Mouse (Mus musculus) hindbrain, embryonic 10.5 days (tissue): ENCODE data around the gene Prx. TPM values are rescaled to one million over a fixed set of nuclear protein-coding genes. Genes with fewer than 3 reads are reported as not detected.

Source experiments
- DNase-seq: peaks from one replicate; pipeline ENCODE4 v3.0.0-alpha.2; 2017; ENCODE audit warnings: low spot score
- H3K27ac ChIP-seq: fragments of 300-500 bp; sonication (generic); 2 replicates; pipeline ENCODE4 v1.5.1; 2016; ENCODE audit warnings: mild to moderate bottlenecking, moderate library complexity
- H3K27me3 ChIP-seq: fragments of 300-500 bp; sonication (generic); 2 replicates; pipeline ENCODE4 v1.6.1; 2016; ENCODE audit warnings: mild to moderate bottlenecking; ENCODE audit not compliant: poor library complexity, insufficient read depth, severe bottlenecking
- H3K36me3 ChIP-seq: fragments of 300-500 bp; sonication (generic); 2 replicates; pipeline ENCODE4 v1.6.1; 2016; ENCODE audit warnings: mild to moderate bottlenecking, moderate library complexity
- H3K4me1 ChIP-seq: fragments of 300-500 bp; sonication (generic); replicated peaks from 2 replicates; pipeline ENCODE4 v1.6.1; 2016; ENCODE audit warnings: mild to moderate bottlenecking
- H3K4me3 ChIP-seq: fragments of 300-500 bp; sonication (generic); 2 replicates; pipeline ENCODE4 v1.5.1; 2016; ENCODE audit warnings: mild to moderate bottlenecking, moderate library complexity
- H3K9me3 ChIP-seq: fragments of 300-500 bp; sonication (generic); 2 replicates; pipeline ENCODE4 v1.6.1; 2016; ENCODE audit warnings: mild to moderate bottlenecking, moderate library complexity
- WGBS: fragments of 180-500 bp; shearing (Covaris S2); methylation state at CpG from one replicate; pipeline ENCODE4 v1.1.7; 2016; 5-methylcytosine and 5-hydroxymethylcytosine counted together
- polyA plus RNA-seq: library from polyadenylated mRNA; unstranded; fragments of >200 nt; fragmentation: Nextera tagmentation; extraction: Ambion mirVana; gene quantifications from 2 replicates; pipeline ENCODE4 v1.2.1, GENCODE M21; 2016

The Prx gene
- polyA plus RNA-seq, 1 experiment from 2014 or later: 3.4 TPM

GRCm38 (mm10) chr7:27552931-27553513 is 53.9 kb downstream of the Prx start, which contains the start of the genes Pld3 and 2310022A10Rik:
Pld3 (minus strand) TSS chr7:27553218.
2310022A10Rik (plus strand) TSS chr7:27553233.
- Histone ChIP-seq H3K27me3 (no peaks in the 10 kb centered on the region), H3K4me1 (peaks cover 26% of the 10 kb centered on the region), H3K9me3 (no peaks in the 10 kb centered on the region), H3K36me3 (peaks cover 14% of the 10 kb centered on the region), H3K27ac (peak within 1 kb of the TSS; percentile 87), H3K4me3 (peak within 1 kb of the TSS; percentile 76)
- DNase-seq: peak; percentile 96
- under 1% methylated on average over 41 of the region's 41 CpGs for WGBS

- H3K36me3 ChIP-seq: peaks cover 83% of the 10 kb centered on the region
- no peak for DNase-seq
Observed at GRCm38 (mm10) chr7:27560291-27560887, 61.3 kb downstream of the Prx start.

GRCm38 (mm10) chr7:27560978-27561377 is 61.9 kb downstream of the Prx start:
- H3K4me1 ChIP-seq: peaks cover 4% of the 10 kb centered on the region; the same call in 1 of the 2 replicates
- 90% methylated on average over 1 of the region's 1 CpGs for WGBS
- no peak overlapping the region for H3K27ac ChIP-seq
- DNase-seq: no peak
- H3K27me3 ChIP-seq: no peaks in the 10 kb centered on the region
- peaks cover 83% of the 10 kb centered on the region for H3K36me3 ChIP-seq
- no peaks in the 10 kb centered on the region for H3K9me3 ChIP-seq
- no peak overlapping the region for H3K4me3 ChIP-seq

More at GRCm38 (mm10) chr7:27560291-27560887, 61.3 kb downstream of the Prx start:
- Histone ChIP-seq H3K4me1 (peaks cover 4% of the 10 kb centered on the region; the same call in 1 of the 2 replicates), H3K27me3 (no peaks in the 10 kb centered on the region), H3K4me3 (no peak overlapping the region), H3K27ac (no peak overlapping the region; the same call in 1 of the 2 replicates), H3K9me3 (no peaks in the 10 kb centered on the region)
- 76% methylated on average over 8 of the region's 8 CpGs for WGBS

Other genes starting within 250 kb of the Prx start
- gene Numbl, start 240.9 kb upstream of the Prx start, polyA plus RNA-seq: 28.9 and 53.1 TPM in 2 replicates
- 5.8 and 7.5 TPM in 2 replicates for gene Ltbp4, start 161.6 kb upstream of the Prx start, polyA plus RNA-seq
- gene Shkbp1, start 143.3 kb upstream of the Prx start, polyA plus RNA-seq: 76.3 and 87.4 TPM in 2 replicates
- gene Gm20479, start 141.9 kb upstream of the Prx start, polyA plus RNA-seq: 0.50 TPM in 1 of 2 replicates, not detected in the other
- 0.33 and 0.34 TPM in 2 replicates for gene Sptbn4, start 51.6 kb upstream of the Prx start, polyA plus RNA-seq
- gene Blvrb, start 51.3 kb upstream of the Prx start, polyA plus RNA-seq: 40.6 and 41.8 TPM in 2 replicates
- gene Sertad3, start 25.6 kb upstream of the Prx start, polyA plus RNA-seq: 23.0 and 24.2 TPM in 2 replicates
- 21.5 and 23.6 TPM in 2 replicates for gene Sertad1, start 12.4 kb upstream of the Prx start, polyA plus RNA-seq
- gene Hipk4, start 23.9 kb downstream of the Prx start, polyA plus RNA-seq: 0.57 and 0.94 TPM in 2 replicates
- 55.7 and 73.2 TPM in 2 replicates for gene Pld3, start 53.9 kb downstream of the Prx start, polyA plus RNA-seq
- gene 2310022A10Rik, start 53.9 kb downstream of the Prx start, polyA plus RNA-seq: 36.3 and 39.3 TPM in 2 replicates
- gene Akt2, start 92.2 kb downstream of the Prx start, polyA plus RNA-seq: 89.0 and 93.5 TPM in 2 replicates
- 3.3 and 10.9 TPM in 2 replicates for gene Ttc9b, start 154.6 kb downstream of the Prx start, polyA plus RNA-seq
- gene Map3k10, start 175.3 kb downstream of the Prx start, polyA plus RNA-seq: 8.3 and 10.6 TPM in 2 replicates
- 5.2 and 6.6 TPM in 2 replicates for gene Zfp607b, start 190.0 kb downstream of the Prx start, polyA plus RNA-seq
- 55.2 and 62.2 TPM in 2 replicates for gene Zfp60, start 232.1 kb downstream of the Prx start, polyA plus RNA-seq